Mouse (Mus musculus) limb, embryonic 12.5 days (tissue): ENCODE data around the gene Lrrc26. TPM values are rescaled to one million over a fixed set of nuclear protein-coding genes. Genes with fewer than 3 reads are reported as not detected.

Experiments used
- ATAC-seq: fragments of 200-750 bp; cut with Nextera tagmentation; 2 replicates; pipeline ENCODE4 v1.8.0; 2017; ENCODE audit warnings: low read depth, moderate TSS enrichment; ENCODE audit not compliant: insufficient number of reproducible peaks, insufficient read depth, low FRiP score, low TSS enrichment
- H3K27ac ChIP-seq: fragments of 300-500 bp; sonication (generic); 2 replicates; pipeline ENCODE4 v1.5.1; 2016; ENCODE audit warnings: mild to moderate bottlenecking, moderate library complexity
- H3K27me3 ChIP-seq: fragments of 300-500 bp; sonication (generic); 2 replicates; pipeline ENCODE4 v1.6.1; 2016; ENCODE audit warnings: mild to moderate bottlenecking, moderate library complexity
- H3K36me3 ChIP-seq: fragments of 300-500 bp; sonication (generic); 2 replicates; pipeline ENCODE4 v1.6.1; 2016; ENCODE audit warnings: mild to moderate bottlenecking, moderate library complexity
- H3K4me1 ChIP-seq: fragments of 300-500 bp; sonication (generic); replicated peaks from 2 replicates; pipeline ENCODE4 v1.6.1; 2016
- H3K4me2 ChIP-seq: fragments of 300-500 bp; sonication (generic); 2 replicates; pipeline ENCODE4 v1.6.1; 2016; ENCODE audit warnings: mild to moderate bottlenecking, moderate library complexity
- H3K4me3 ChIP-seq: fragments of 300-500 bp; sonication (generic); replicated peaks from 2 replicates; pipeline ENCODE4 v1.5.1; 2016; ENCODE audit warnings: mild to moderate bottlenecking
- H3K9ac ChIP-seq: fragments of 300-500 bp; sonication (generic); replicated peaks from 2 replicates; pipeline ENCODE4 v1.6.1; 2016; ENCODE audit warnings: mild to moderate bottlenecking, moderate library complexity
- H3K9me3 ChIP-seq: fragments of 300-500 bp; sonication (generic); 2 replicates; pipeline ENCODE4 v1.6.1; 2016; ENCODE audit warnings: mild to moderate bottlenecking, moderate library complexity
- WGBS: fragments of 180-500 bp; shearing (Covaris S2); methylation state at CpG from one replicate; pipeline ENCODE4 v1.1.7; 2016; 5-methylcytosine and 5-hydroxymethylcytosine counted together
- polyA plus RNA-seq: library from polyadenylated mRNA; unstranded; fragments of >200 nt; fragmentation: Nextera tagmentation; extraction: Ambion mirVana; gene quantifications from 2 replicates; pipeline ENCODE4 v1.2.1, GENCODE M21; 2016

Lrrc26 gene
- polyA plus RNA-seq, 1 experiment from 2014 or later = not detected

GRCm38 (mm10) chr2:25320084-25320483 lies 30.4 kb downstream of the Lrrc26 start:
- H3K27ac ChIP-seq = no peak overlapping the region
- H3K4me1 ChIP-seq = peaks cover 6% of the 10 kb centered on the region
- H3K9me3 ChIP-seq = no peaks in the 10 kb centered on the region
- no peak overlapping the region for H3K9ac ChIP-seq
- H3K27me3 ChIP-seq = peaks cover 71% of the 10 kb centered on the region
- no peak overlapping the region for H3K4me2 ChIP-seq
- no peak overlapping the region for H3K4me3 ChIP-seq
- 37% methylated on average over 2 of the region's 2 CpGs for WGBS
- no peak for ATAC-seq
- no peaks in the 10 kb centered on the region for H3K36me3 ChIP-seq

GRCm38 (mm10) chr2:25326036-25326435 lies 36.3 kb downstream of the Lrrc26 start:
- no peak overlapping the region for H3K27ac ChIP-seq

GRCm38 (mm10) chr2:25328440-25328839 lies 38.7 kb downstream of the Lrrc26 start:
- Histone ChIP-seq H3K27ac (no peak overlapping the region), H3K9me3 (no peaks in the 10 kb centered on the region), H3K4me3 (no peak overlapping the region), H3K27me3 (no peaks in the 10 kb centered on the region; the same call in 1 of the 2 replicates), H3K36me3 (no peaks in the 10 kb centered on the region), H3K4me2 (no peak overlapping the region), H3K9ac (no peak overlapping the region), H3K4me1 (peaks cover 11% of the 10 kb centered on the region)
- ATAC-seq = no peak
- WGBS = 40% methylated on average over 7 of the region's 7 CpGs

More at GRCm38 (mm10) chr2:25326036-25326435, 36.3 kb downstream of the Lrrc26 start:
- no peak overlapping the region for H3K4me3 ChIP-seq
- H3K36me3 ChIP-seq = no peaks in the 10 kb centered on the region
- peaks cover under 1% of the 10 kb centered on the region; the same call in 1 of the 2 replicates for H3K4me1 ChIP-seq
- no peak overlapping the region for H3K4me2 ChIP-seq
- H3K27me3 ChIP-seq = peaks cover 13% of the 10 kb centered on the region
- ATAC-seq = no peak
- WGBS = 71% methylated on average over 2 of the region's 2 CpGs
- no peaks in the 10 kb centered on the region for H3K9me3 ChIP-seq
- H3K9ac ChIP-seq = no peak overlapping the region

GRCm38 (mm10) chr2:25331470-25331869 lies 41.8 kb downstream of the Lrrc26 start:
- peak overlapping the region; percentile 62 for H3K4me2 ChIP-seq
- 66% methylated on average over 9 of the region's 9 CpGs for WGBS
- peak overlapping the region; percentile 85; the same call in 1 of the 2 replicates for H3K9ac ChIP-seq
- H3K4me1 ChIP-seq = peaks cover 18% of the 10 kb centered on the region
- H3K36me3 ChIP-seq = peaks cover 27% of the 10 kb centered on the region
- no peaks in the 10 kb centered on the region for H3K27me3 ChIP-seq
- peak overlapping the region; percentile 87 for H3K4me3 ChIP-seq
- H3K9me3 ChIP-seq = no peaks in the 10 kb centered on the region
- no peak overlapping the region for H3K27ac ChIP-seq
- ATAC-seq = no peak

- under 1% methylated on average over 78 of the region's 78 CpGs for WGBS
- peak; percentile 95 for ATAC-seq
- peak within 1 kb of the TSS; percentile 90 for H3K27ac ChIP-seq
Measured at GRCm38 (mm10) chr2:25332286-25333160, 42.8 kb downstream of the Lrrc26 start, which contains the start of gene Man1b1. Gene Man1b1, plus strand, starts transcription at chr2:25332338.

GRCm38 (mm10) chr2:25333569-25333968 lies 43.9 kb downstream of the Lrrc26 start:
- no peaks in the 10 kb centered on the region for H3K27me3 ChIP-seq
- peaks cover 48% of the 10 kb centered on the region for H3K36me3 ChIP-seq
- no peaks in the 10 kb centered on the region for H3K9me3 ChIP-seq
- peaks cover 18% of the 10 kb centered on the region for H3K4me1 ChIP-seq
- H3K27ac ChIP-seq = no peak overlapping the region
- H3K4me3 ChIP-seq = peak overlapping the region; percentile 87
- WGBS = 86% methylated on average over 2 of the region's 2 CpGs
- H3K9ac ChIP-seq = peak overlapping the region; percentile 85; the same call in 1 of the 2 replicates
- ATAC-seq = no peak
- H3K4me2 ChIP-seq = peak overlapping the region; percentile 93

More at GRCm38 (mm10) chr2:25332286-25333160, 42.8 kb downstream of the Lrrc26 start, which contains the start of gene Man1b1:
- no peaks in the 10 kb centered on the region for H3K9me3 ChIP-seq
- H3K4me3 ChIP-seq = peak within 1 kb of the TSS; percentile 87
- H3K36me3 ChIP-seq = peaks cover 37% of the 10 kb centered on the region
- peak within 1 kb of the TSS; percentile 85 for H3K9ac ChIP-seq
- H3K4me2 ChIP-seq = peak within 1 kb of the TSS; percentile 93
- peaks cover 18% of the 10 kb centered on the region for H3K4me1 ChIP-seq
- H3K27me3 ChIP-seq = no peaks in the 10 kb centered on the region

GRCm38 (mm10) chr2:25338303-25338702 lies 48.6 kb downstream of the Lrrc26 start:
- peaks cover 88% of the 10 kb centered on the region for H3K36me3 ChIP-seq
- H3K9me3 ChIP-seq = no peaks in the 10 kb centered on the region
- peaks cover 8% of the 10 kb centered on the region for H3K4me1 ChIP-seq
- WGBS = 93% methylated on average over 6 of the region's 6 CpGs
- no peak overlapping the region for H3K27ac ChIP-seq
- H3K9ac ChIP-seq = no peak overlapping the region
- H3K27me3 ChIP-seq = no peaks in the 10 kb centered on the region
- H3K4me2 ChIP-seq = no peak overlapping the region
- ATAC-seq = no peak
- no peak overlapping the region for H3K4me3 ChIP-seq

Other genes with a start within 250 kb of the Lrrc26 start
- gene Nsmf, start 235.6 kb upstream of the Lrrc26 start, polyA plus RNA-seq = 77.8 and 90.6 TPM in 2 replicates
- gene Entpd8, start 209.6 kb upstream of the Lrrc26 start, polyA plus RNA-seq = not detected in 2 replicates
- gene Noxa1, start 194.8 kb upstream of the Lrrc26 start, polyA plus RNA-seq = 0.13 TPM in 1 of 2 replicates, not detected in the other
- gene Nrarp, start 109.2 kb upstream of the Lrrc26 start, polyA plus RNA-seq = 20.6 and 23.1 TPM in 2 replicates
- 2.9 and 3.2 TPM in 2 replicates for gene Tor4a, start 93.0 kb upstream of the Lrrc26 start, polyA plus RNA-seq
- gene Nelfb, start 78.4 kb upstream of the Lrrc26 start, polyA plus RNA-seq = 118 and 121 TPM in 2 replicates
- not detected in 2 replicates for gene Stpg3, start 75.3 kb upstream of the Lrrc26 start, polyA plus RNA-seq
- gene Fam166a, start 71.2 kb upstream of the Lrrc26 start, polyA plus RNA-seq = not detected in 2 replicates
- gene Tubb4b, start 65.2 kb upstream of the Lrrc26 start, polyA plus RNA-seq = 481 and 489 TPM in 2 replicates
- not detected in 2 replicates for gene Slc34a3, start 55.6 kb upstream of the Lrrc26 start, polyA plus RNA-seq
- gene Rnf224, start 53.1 kb upstream of the Lrrc26 start, polyA plus RNA-seq = not detected in 2 replicates
- gene Rnf208, start 47.7 kb upstream of the Lrrc26 start, polyA plus RNA-seq = 6.5 and 7.2 TPM in 2 replicates
- 0.26 TPM in 1 of 2 replicates, not detected in the other for gene Cysrt1, start 47.5 kb upstream of the Lrrc26 start, polyA plus RNA-seq
- 5.5 and 5.7 TPM in 2 replicates for gene AL732309.1, start 43.1 kb upstream of the Lrrc26 start, polyA plus RNA-seq
- gene Tmem203, start 34.5 kb upstream of the Lrrc26 start, polyA plus RNA-seq = 20.5 and 20.7 TPM in 2 replicates
- gene Tprn, start 27.3 kb upstream of the Lrrc26 start, polyA plus RNA-seq = 8.7 TPM in 2 replicates
- 217 and 218 TPM in 2 replicates for gene Ssna1, start 17.5 kb upstream of the Lrrc26 start, polyA plus RNA-seq
- 141 and 151 TPM in 2 replicates for gene Anapc2, start 17.4 kb upstream of the Lrrc26 start, polyA plus RNA-seq
- gene Tmem210, start 1.8 kb upstream of the Lrrc26 start, polyA plus RNA-seq = not detected in 2 replicates
- gene Grin1, start 29.3 kb downstream of the Lrrc26 start, polyA plus RNA-seq = 0.19 and 0.93 TPM in 2 replicates
- 57.2 and 58.9 TPM in 2 replicates for gene Man1b1, start 42.4 kb downstream of the Lrrc26 start, polyA plus RNA-seq
- 19.7 and 21.8 TPM in 2 replicates for gene Dpp7, start 66.4 kb downstream of the Lrrc26 start, polyA plus RNA-seq
- 7.2 and 7.8 TPM in 2 replicates for gene Uap1l1, start 75.8 kb downstream of the Lrrc26 start, polyA plus RNA-seq
- 63.4 and 69.0 TPM in 2 replicates for gene Sapcd2, start 82.4 kb downstream of the Lrrc26 start, polyA plus RNA-seq
- gene Entpd2, start 106.0 kb downstream of the Lrrc26 start, polyA plus RNA-seq = 0.15 and 0.31 TPM in 2 replicates
- gene Npdc1, start 109.4 kb downstream of the Lrrc26 start, polyA plus RNA-seq = 10.9 and 12.6 TPM in 2 replicates
- gene Fut7, start 133.4 kb downstream of the Lrrc26 start, polyA plus RNA-seq = not detected in 2 replicates
- gene Abca2, start 138.8 kb downstream of the Lrrc26 start, polyA plus RNA-seq = 3.5 and 5.3 TPM in 2 replicates
- gene Clic3, start 166.9 kb downstream of the Lrrc26 start, polyA plus RNA-seq = 0.68 and 1.0 TPM in 2 replicates
- 23.2 and 23.6 TPM in 2 replicates for gene Paxx, start 171.2 kb downstream of the Lrrc26 start, polyA plus RNA-seq
- gene Ptgds, start 180.1 kb downstream of the Lrrc26 start, polyA plus RNA-seq = 0.35 and 0.50 TPM in 2 replicates
- not detected in 2 replicates for gene Lcn12, start 204.0 kb downstream of the Lrrc26 start, polyA plus RNA-seq
- 68.4 and 76.8 TPM in 2 replicates for gene Fbxw5, start 210.8 kb downstream of the Lrrc26 start, polyA plus RNA-seq
- gene C8g, start 211.8 kb downstream of the Lrrc26 start, polyA plus RNA-seq = 4.0 and 6.1 TPM in 2 replicates